Mouse (Mus musculus) left cerebral cortex, postnatal 14 days (tissue): ENCODE measurements at regions not wholly inside any gene's neighbourhood (a gene's known extent, or its start where the extent isn't known, plus 50 kb on each side); places are given as distances from the start of the nearest gene placed in this dataset.

ENCODE experiments used
- DNase-seq, 2 experiments: peaks; one replicate each; pipeline ENCODE4 v3.0.0; 2021 to 2022; ENCODE audit warnings: low spot score in 2 of 2, mixed read lengths in 1 of 2
- intact Hi-C: fragments of 180-260 bp; cut with DNase I; formaldehyde crosslinking; loops from one replicate; pipeline ENCODE4 v1.15.1; 2025

DNA sequence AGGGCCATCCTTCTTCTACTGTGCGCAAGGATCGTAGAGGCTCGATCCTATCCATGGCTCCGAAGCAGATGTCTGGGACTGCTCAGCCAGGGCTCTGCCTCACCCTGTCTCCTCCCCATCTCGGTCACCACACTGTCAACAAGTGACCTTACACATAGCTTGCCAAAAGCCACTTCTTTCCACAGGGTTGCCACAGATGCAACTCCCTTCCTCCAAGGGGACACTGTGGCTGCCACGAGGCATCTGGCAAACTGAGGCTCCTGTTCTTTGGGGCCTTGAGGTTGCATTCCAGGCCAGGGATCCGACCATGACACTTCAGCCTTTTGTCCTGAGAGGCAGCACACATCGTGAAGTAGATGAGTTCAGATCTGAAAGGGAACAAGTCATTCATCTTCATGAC, 112.5 kb upstream of the Irf2bp2 start:
- intact Hi-C loops, result no loop called here

DNA sequence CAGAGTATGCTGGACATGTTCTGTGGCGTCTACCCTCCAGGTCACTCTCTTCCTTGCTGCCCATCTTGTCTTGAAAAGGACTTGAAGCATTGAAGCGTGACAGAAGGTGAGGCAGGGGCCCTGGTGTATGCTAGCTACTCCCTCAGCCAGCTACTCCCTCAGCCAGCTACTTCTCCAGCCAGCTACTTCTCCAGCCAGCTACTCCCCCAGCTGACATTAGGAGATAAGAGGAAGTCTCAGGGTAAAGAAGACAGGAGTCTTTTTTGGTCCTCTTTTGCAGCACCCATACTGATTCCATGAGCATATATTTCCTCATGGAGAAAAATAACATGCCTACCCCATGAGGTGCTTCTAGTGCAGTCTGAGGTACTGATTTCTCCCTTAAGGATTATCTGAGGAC, 111.6 kb upstream of the Irf2bp2 start:
- DNase-seq, result no peak
- intact Hi-C loops, result no loop called here

More for the DNA sequence above, 112.5 kb upstream of the Irf2bp2 start:
- no peak for DNase-seq

- no peak for DNase-seq
- intact Hi-C loops, result no loop called here
Observed at GRCm38 (mm10) chr8:126704706-126705105, 110.9 kb upstream of the Irf2bp2 start.

- intact Hi-C loops, result no loop called here
- no peak for DNase-seq
Observed at GRCm38 (mm10) chr8:126703546-126703945, 109.8 kb upstream of the Irf2bp2 start.

GRCm38 (mm10) chr8:126702294-126702693, 108.5 kb upstream of the Irf2bp2 start:
- DNase-seq, result no peak
- intact Hi-C loops, result no loop called here

DNA sequence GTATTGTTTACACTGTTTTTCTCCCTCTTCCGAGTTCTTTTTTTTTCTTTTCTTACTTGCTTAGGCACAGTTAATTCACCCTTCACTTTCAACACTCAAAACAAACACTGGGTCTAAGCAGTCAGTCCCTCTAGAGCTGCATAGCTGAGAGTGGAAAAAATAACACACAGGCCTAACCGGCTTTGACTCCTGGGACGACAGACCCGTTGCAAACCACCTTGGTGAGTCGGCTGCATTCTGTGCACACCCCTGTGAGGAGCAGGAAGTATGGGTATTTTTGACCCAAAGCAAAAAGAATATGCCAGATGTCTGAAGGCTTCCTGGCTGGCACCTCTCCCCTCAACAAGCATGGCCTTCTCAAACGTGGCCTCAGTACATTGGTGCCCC, 105.6 kb upstream of the Irf2bp2 start:
- intact Hi-C loops, result no loop called here
- DNase-seq, result no peak

GRCm38 (mm10) chr8:126698601-126699388, 105.0 kb upstream of the Irf2bp2 start:
- no peak for DNase-seq
- intact Hi-C loops, result no loop called here

DNA sequence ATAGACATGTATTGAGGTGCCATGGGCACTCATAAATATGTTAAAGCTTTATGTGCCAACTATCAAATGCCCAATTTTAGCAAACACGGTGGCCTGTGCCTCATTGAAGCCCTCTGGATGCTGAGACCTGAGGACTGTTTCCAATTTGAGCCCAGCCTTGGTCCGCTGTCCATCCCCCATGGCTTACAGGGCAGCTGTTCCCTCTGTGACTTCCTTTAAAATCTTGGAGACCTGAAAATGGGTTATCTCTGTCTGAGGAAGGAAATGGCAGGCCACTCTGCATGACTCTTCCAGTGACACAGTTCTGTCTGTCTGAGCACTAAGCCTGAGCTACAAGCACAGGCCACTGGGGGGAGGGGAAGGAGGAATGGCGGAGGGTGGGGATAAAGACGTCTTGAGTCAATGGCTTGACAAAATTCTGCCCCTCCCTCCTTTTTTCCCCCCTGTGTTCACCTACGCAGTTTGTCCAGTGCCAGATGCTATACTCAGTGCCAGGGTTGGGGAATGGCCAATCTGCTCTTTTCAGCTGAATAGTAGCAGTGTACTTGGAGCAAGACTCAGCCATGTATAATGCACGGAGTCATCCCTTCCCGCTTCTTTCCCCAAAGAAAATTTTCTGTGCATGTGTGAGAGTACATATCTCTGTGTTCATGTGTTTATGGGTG, 102.7 kb upstream of the Irf2bp2 start:
- intact Hi-C loops, result no loop called here
- DNase-seq, result no peak

DNA sequence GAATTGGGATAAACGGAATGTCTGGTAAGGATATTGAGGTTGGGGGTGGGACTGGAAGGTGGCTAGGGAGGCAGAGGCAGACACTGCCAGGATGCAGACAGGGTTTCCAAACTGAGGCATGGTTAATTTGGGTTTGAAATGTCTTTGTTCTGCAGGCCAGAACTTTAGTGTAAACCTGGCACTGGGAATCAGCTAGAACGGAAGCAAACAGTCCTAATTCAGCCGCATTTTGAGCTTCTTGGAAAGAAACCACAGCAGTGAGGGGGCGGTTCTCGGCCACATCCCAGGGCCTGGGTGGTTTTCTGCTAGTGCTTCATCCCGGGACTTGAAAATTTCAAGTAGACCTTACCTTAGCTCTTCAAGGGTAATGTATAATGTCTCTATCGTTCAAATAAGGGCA, 100.6 kb upstream of the Irf2bp2 start:
- DNase-seq, result peak; percentile 72 to 78
- intact Hi-C loops, result no loop called here

- intact Hi-C loops, result no loop called here
- no peak for DNase-seq
Observed at GRCm38 (mm10) chr8:126693642-126694041, 99.9 kb upstream of the Irf2bp2 start.

DNA sequence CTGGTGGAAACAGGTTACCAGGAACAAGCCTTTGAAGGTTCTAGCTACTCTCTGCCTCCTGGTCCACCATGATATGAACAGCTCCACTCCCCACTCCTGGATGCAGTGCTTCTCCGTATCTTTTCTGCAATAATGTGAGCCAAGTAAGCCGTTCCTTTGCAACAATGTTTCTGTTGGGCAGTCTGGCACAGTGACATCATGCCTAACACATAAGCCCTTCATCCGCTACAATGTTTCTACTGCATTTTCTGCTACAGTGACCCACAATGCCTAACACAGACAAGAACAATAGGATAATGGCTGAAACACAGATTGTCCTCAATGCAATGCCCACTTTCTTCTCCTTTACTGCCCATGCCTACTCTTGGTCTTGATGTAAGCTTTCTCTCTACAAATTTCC, 98.9 kb upstream of the Irf2bp2 start:
- intact Hi-C loops, result no loop called here
- DNase-seq, result no peak

GRCm38 (mm10) chr8:126692263-126692662, 98.5 kb upstream of the Irf2bp2 start:
- peak; percentile 53 for DNase-seq
- intact Hi-C loops, result no loop called here

DNA sequence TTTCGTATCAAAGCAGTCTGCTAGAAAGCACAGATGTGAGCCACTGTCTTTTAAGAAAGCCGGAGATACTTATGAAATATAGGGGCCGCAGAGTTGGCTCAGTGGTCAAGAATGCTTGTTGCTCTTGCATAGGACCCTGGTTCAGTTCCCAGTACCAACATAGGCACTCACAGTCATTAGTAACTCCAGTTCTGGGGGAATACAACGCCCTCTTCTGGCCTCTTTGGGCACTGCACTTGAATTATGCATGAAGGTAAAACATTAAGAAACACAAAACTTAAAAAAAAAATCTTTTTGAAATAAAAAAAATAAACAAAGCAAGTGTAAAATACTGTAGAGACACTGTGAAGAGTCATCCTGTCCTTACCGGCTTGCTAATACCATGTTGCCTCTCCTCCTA, 94.7 kb upstream of the Irf2bp2 start:
- no peak for DNase-seq
- intact Hi-C loops, result no loop called here

- DNase-seq, result no peak
- intact Hi-C loops, result no loop called here
Observed at GRCm38 (mm10) chr8:126688014-126688413, 94.2 kb upstream of the Irf2bp2 start.

DNA sequence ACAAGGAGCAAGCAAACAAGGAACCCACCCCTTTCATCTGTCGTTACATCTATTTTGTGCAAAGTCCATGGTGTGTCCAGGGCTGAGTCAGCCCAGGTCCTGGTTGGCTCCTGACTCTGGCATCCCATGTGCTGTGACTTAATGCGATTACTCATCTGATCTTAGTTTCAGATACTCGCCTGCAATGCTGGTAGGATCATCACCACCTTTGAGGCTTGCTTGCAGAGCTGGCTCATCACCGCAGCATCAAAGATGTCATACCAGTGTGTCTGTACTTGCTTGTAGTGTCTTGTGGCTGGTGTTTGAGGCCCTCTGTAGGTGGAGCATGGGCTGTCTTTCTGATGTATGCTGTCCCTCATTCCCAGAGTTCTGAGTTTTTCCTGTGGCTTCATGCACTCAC, 93.0 kb upstream of the Irf2bp2 start:
- intact Hi-C loops, result no loop called here
- no peak for DNase-seq

DNA sequence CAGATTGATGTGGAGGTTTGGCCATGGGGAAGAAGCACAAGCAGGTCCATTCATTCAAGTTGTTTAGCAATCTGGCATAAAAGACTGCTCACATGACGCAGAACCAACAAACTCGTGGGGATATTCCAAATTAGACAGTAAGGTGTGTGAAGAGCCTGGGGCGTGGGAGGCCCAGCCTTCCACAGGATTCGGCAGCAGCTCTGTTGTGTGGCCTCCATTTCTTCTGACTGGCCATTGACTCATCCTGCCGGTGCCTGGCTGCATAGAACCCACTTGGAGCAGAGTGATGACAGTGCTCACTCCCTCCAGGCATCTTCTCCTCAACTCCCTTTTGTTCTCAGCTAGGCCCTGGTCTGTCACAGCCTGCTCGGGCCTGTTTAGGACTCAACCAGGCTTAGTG, 91.6 kb upstream of the Irf2bp2 start:
- intact Hi-C loops, result no loop called here
- no peak for DNase-seq

DNA sequence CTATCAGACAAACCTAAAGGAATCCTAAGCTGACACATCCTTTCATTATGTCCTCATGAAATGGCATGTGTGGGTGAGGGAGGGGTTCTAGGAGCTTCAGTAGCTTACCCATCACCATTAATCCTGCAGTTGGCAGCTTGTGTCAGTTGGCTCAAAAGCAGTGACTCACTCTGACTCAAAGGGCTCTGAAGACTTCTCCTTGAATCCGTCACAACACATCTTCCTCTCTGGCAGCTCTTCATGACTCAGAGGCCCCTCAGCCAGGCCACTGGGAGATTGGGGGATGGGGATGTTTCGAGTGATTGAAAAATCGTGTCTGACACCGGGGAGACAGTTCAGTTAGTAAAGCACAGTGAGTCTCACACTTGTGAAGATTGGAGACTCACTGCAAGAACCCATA, 90.2 kb upstream of the Irf2bp2 start:
- DNase-seq, result no peak
- intact Hi-C loops, result no loop called here

- intact Hi-C loops, result no loop called here
- DNase-seq, result no peak
Observed at GRCm38 (mm10) chr8:126683555-126683947, 89.8 kb upstream of the Irf2bp2 start.

DNA sequence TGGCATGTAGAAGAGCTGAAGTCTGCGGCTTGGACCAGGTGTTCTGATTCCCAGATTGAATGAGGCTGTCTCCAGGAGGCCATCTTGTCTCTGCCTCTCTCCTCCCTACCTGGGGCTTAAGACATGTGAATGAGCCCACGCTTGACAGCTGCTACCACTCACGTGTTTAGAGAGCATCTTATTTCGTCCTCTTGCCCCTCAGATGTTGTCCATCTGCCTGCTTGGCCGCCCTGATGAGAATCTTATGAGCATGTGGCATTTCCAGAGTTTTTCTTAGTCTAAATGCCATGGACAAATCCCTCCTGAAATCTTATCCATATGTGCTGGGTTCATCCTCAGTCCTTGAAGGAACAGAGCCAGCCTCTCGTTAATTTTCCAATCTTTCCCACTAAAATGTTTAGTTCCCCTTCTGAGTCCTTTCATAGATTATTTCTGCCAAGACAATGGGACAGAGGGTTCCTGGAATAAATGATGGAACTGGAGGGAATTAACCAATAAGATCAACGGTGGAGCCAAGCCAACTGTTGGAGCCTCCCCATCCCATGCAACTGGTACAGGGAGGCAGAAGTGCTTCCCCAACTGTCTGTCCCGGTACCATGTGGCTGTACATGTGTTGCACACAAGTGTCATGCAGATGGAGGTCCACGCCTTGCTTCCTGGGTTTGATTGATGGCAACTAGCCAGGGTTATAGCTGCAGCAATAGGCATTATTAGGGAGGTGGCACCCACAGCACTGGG, 89.2 kb upstream of the Irf2bp2 start:
- intact Hi-C loops, result no loop called here
- no peak for DNase-seq

- DNase-seq, result no peak
- intact Hi-C loops, result no loop called here
Observed at GRCm38 (mm10) chr8:126681948-126682651, 88.3 kb upstream of the Irf2bp2 start.
